Mouse (Mus musculus) midbrain, embryonic 16.5 days (tissue): ENCODE data around the gene Olfr9. TPM values are rescaled to one million over a fixed set of nuclear protein-coding genes. Genes with fewer than 3 reads are reported as not detected.

Source experiments
- ATAC-seq: fragments of 200-750 bp; cut with Nextera tagmentation; 2 replicates; pipeline ENCODE4 v1.8.0; 2017; ENCODE audit warnings: moderate TSS enrichment
- H3K27ac ChIP-seq: fragments of 300-500 bp; sonication (generic); 2 replicates; pipeline ENCODE4 v1.5.1; 2014; ENCODE audit warnings: mild to moderate bottlenecking, low read length, mixed read lengths
- H3K27me3 ChIP-seq: fragments of 300-500 bp; sonication (generic); 2 replicates; pipeline ENCODE4 v1.6.1; 2014; ENCODE audit warnings: low read depth, low read length, mixed read lengths; ENCODE audit not compliant: control insufficient read depth, insufficient read depth
- H3K36me3 ChIP-seq: fragments of 300-500 bp; sonication (generic); 2 replicates; pipeline ENCODE4 v1.6.1; 2014; ENCODE audit warnings: mild to moderate bottlenecking, low read length, moderate library complexity, mixed read lengths; ENCODE audit not compliant: control insufficient read depth, insufficient read depth
- H3K4me1 ChIP-seq: fragments of 300-500 bp; sonication (generic); 2 replicates; pipeline ENCODE4 v1.6.1; 2014; ENCODE audit warnings: mild to moderate bottlenecking, low read length, mixed read lengths; ENCODE audit not compliant: control insufficient read depth, insufficient read depth
- H3K4me2 ChIP-seq: fragments of 300-500 bp; sonication (generic); 2 replicates; pipeline ENCODE4 v1.6.1; 2014; ENCODE audit warnings: mild to moderate bottlenecking, low read length, mixed read lengths
- H3K4me3 ChIP-seq: fragments of 300-500 bp; sonication (generic); 2 replicates; pipeline ENCODE4 v1.5.1; 2014; ENCODE audit warnings: low read depth, mild to moderate bottlenecking, low read length, moderate library complexity, mixed read lengths
- H3K9ac ChIP-seq: fragments of 300-500 bp; sonication (generic); 2 replicates; pipeline ENCODE4 v1.6.1; 2014; ENCODE audit warnings: low read depth, low read length, mixed read lengths
- H3K9me3 ChIP-seq: fragments of 300-500 bp; sonication (generic); replicated peaks from 2 replicates; pipeline ENCODE4 v1.6.1; 2014; ENCODE audit warnings: mild to moderate bottlenecking, low read length, mixed read lengths; ENCODE audit not compliant: control insufficient read depth, poor library complexity, severe bottlenecking
- WGBS: fragments of 180-500 bp; shearing (Covaris S2); extraction: QIAGEN DNeasy Blood & Tissue Kit; methylation state at CpG from one replicate; pipeline ENCODE4 v1.1.7; 2014; 5-methylcytosine and 5-hydroxymethylcytosine counted together
- polyA plus RNA-seq: library from polyadenylated mRNA; unstranded; fragments of >200 nt; fragmentation: Nextera tagmentation; extraction: Ambion mirVana; gene quantifications from 2 replicates; pipeline ENCODE4 v1.2.1, GENCODE M21; 2015

Olfr9 gene
- polyA plus RNA-seq, 1 experiment from 2014 or later, result not detected

DNA sequence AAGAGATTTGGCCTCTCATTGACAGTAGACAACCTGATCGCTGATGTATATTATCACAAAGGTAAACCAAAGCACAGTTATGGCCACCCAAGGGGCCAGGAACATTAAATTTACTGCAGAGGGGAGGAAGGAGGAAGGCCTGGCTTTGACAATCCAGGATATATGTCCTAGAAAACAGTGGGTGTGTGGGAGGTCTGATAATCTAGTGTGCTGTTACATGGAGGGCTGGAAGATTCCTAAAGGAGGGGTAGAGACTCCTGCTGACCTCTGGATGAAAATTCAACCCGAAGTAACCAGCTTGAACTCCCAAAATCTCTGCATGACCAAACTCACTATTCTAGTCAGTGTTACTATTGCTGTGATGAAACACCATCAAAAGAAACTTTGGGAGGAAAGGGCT lies 39.1 kb downstream of the Olfr9 start:
- Histone ChIP-seq H3K4me2 (no peak overlapping the region), H3K9ac (no peak overlapping the region), H3K4me1 (0 out of 2 replicates have a peak, but pooled peaks cover 3% of the 10 kb centered on the region), H3K36me3 (no peaks in the 10 kb centered on the region), H3K9me3 (no peaks in the 10 kb centered on the region), H3K27me3 (no peaks in the 10 kb centered on the region), H3K27ac (no peak overlapping the region), H3K4me3 (no peak overlapping the region)
- no peak for ATAC-seq
- 81% methylated on average over 2 of the region's 2 CpGs for WGBS

DNA sequence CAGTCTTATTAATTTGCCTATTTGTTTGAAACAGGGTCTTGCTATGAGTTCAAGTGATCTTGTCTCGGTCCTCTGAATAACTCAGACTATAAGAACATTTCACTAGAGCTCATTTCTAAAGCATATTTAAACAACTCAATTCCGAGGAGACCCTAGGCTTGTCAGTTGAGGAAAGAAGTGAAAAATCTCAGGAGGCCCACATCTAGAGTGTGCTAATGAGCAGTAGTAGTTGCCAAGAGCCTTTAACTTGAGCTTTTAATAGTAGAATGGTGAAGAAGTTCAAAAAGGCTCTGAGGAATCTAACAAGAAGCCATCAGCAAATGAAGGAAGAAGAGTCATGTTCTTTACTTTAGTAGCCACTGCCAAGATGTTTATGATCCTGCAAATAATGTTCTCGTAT lies 50.6 kb downstream of the Olfr9 start, which contains the start of gene Olfr764-ps1:
Gene Olfr764-ps1, minus strand, starts transcription at position 101 of the 400 bp plus-strand sequence.
- 81% methylated on average over 3 of the region's 3 CpGs for WGBS
- Histone ChIP-seq H3K36me3 (no peaks in the 10 kb centered on the region), H3K27me3 (no peaks in the 10 kb centered on the region), H3K9ac (no peak within 1 kb of the TSS), H3K9me3 (no peaks in the 10 kb centered on the region), H3K4me3 (no peak within 1 kb of the TSS), H3K27ac (no peak within 1 kb of the TSS), H3K4me1 (no peaks in the 10 kb centered on the region), H3K4me2 (no peak within 1 kb of the TSS)
- no peak for ATAC-seq

Other genes starting within 250 kb of the Olfr9 start
- gene Dgka, start 244.6 kb upstream of the Olfr9 start, polyA plus RNA-seq, result 6.1 and 6.3 TPM in 2 replicates
- gene Pym1, start 241.5 kb upstream of the Olfr9 start, polyA plus RNA-seq, result 45.5 and 47.7 TPM in 2 replicates
- gene Mmp19, start 198.5 kb upstream of the Olfr9 start, polyA plus RNA-seq, result 0.51 and 0.88 TPM in 2 replicates
- gene Dnajc14, start 185.4 kb upstream of the Olfr9 start, polyA plus RNA-seq, result 54.2 and 59.5 TPM in 2 replicates
- gene Tmem198b, start 185.1 kb upstream of the Olfr9 start, polyA plus RNA-seq, result 14.8 and 16.1 TPM in 2 replicates
- 143 and 152 TPM in 2 replicates for gene Sarnp, start 172.1 kb upstream of the Olfr9 start, polyA plus RNA-seq
- 17.7 and 18.6 TPM in 2 replicates for gene Ormdl2, start 167.8 kb upstream of the Olfr9 start, polyA plus RNA-seq
- gene Gdf11, start 97.7 kb upstream of the Olfr9 start, polyA plus RNA-seq, result 7.6 and 7.9 TPM in 2 replicates
- gene Cd63, start 88.4 kb upstream of the Olfr9 start, polyA plus RNA-seq, result 152 and 195 TPM in 2 replicates
- 13.6 TPM in 2 replicates for gene Rdh5, start 66.5 kb upstream of the Olfr9 start, polyA plus RNA-seq
- gene Bloc1s1, start 65.4 kb upstream of the Olfr9 start, polyA plus RNA-seq, result 227 and 228 TPM in 2 replicates
- gene Itga7, start 55.6 kb upstream of the Olfr9 start, polyA plus RNA-seq, result 6.1 and 9.2 TPM in 2 replicates
- gene Mettl7b, start 28.4 kb upstream of the Olfr9 start, polyA plus RNA-seq, result not detected in 2 replicates
- gene Olfr763, start 21.4 kb downstream of the Olfr9 start, polyA plus RNA-seq, result not detected in 2 replicates
- not detected in 2 replicates for gene Olfr764-ps1, start 50.5 kb downstream of the Olfr9 start, polyA plus RNA-seq
- not detected in 2 replicates for gene Olfr765, start 60.6 kb downstream of the Olfr9 start, polyA plus RNA-seq
- gene Olfr766-ps1, start 79.5 kb downstream of the Olfr9 start, polyA plus RNA-seq, result not detected in 2 replicates
- gene Olfr767, start 93.5 kb downstream of the Olfr9 start, polyA plus RNA-seq, result not detected in 2 replicates
- not detected in 2 replicates for gene Olfr768, start 109.9 kb downstream of the Olfr9 start, polyA plus RNA-seq
- not detected in 2 replicates for gene Olfr769, start 128.4 kb downstream of the Olfr9 start, polyA plus RNA-seq
- not detected in 2 replicates for gene Olfr770, start 149.6 kb downstream of the Olfr9 start, polyA plus RNA-seq
- gene Olfr771, start 175.3 kb downstream of the Olfr9 start, polyA plus RNA-seq, result not detected in 2 replicates
- gene Olfr772, start 188.5 kb downstream of the Olfr9 start, polyA plus RNA-seq, result not detected in 2 replicates
- gene Olfr773, start 198.0 kb downstream of the Olfr9 start, polyA plus RNA-seq, result not detected in 2 replicates
- gene Olfr774, start 246.8 kb downstream of the Olfr9 start, polyA plus RNA-seq, result not detected in 2 replicates